Mouse (Mus musculus) Muller cell, postnatal 12 days (primary cell): ENCODE results near the gene Islr.
A peak's percentile ranks its signal among the peaks of the same experiment; 100 is the strongest.

ENCODE experiments used
- DNase-seq: peaks from one replicate; pipeline ENCODE4 v3.0.0-alpha.2; 2015; ENCODE audit errors: inconsistent ontology term

Islr gene

DNA sequence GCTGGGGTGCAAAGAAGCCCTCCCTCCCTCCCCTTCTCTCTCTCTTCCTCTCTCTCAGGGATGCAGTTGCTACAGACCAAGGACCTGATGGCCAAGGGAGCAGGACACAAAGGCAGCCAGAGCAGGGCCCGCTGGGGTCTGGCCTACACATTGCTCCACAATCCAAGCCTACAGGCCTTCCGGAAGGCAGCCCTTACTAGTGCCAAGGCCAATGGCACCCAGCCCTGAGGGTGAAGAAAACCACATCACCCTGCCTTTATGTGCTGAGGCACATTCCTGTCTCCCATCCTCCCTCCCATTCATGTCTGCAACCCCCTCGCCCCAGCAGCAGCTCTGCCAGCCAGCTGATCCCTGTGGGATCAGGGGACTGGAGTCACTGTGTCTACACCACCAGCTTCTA is 51.0 kb downstream of the Islr start:
- DNase-seq: peak; percentile 80

- DNase-seq: no peak
Measured at GRCm38 (mm10) chr9:58150733-58151361, 53.3 kb downstream of the Islr start.

DNA sequence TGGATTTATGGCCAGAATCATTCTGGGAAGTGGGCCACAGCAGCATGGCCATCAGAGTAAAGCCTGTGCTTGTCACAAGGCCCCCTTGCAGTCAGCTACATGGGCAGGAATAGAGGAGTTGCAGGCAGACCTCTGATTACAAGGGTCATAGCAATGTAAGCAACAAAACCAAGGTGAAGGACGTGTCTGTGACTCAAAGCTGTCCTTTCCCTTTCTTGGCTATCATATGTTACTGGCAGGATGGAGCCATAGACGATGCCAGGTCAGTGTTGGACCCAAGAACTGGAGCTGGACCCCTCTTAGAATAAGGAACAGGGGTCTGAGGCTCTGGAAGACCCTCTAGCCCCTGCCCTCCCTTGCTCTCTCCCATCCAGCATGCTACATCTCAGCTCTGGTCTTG is 55.3 kb downstream of the Islr start:
- DNase-seq: no peak

GRCm38 (mm10) chr9:58145417-58145816 is 58.7 kb downstream of the Islr start:
- no peak for DNase-seq

GRCm38 (mm10) chr9:58144664-58145063 is 59.4 kb downstream of the Islr start:
- no peak for DNase-seq

- no peak for DNase-seq
Measured at GRCm38 (mm10) chr9:58143419-58143818, 60.7 kb downstream of the Islr start.

GRCm38 (mm10) chr9:58139947-58140346 is 64.2 kb downstream of the Islr start:
- no peak for DNase-seq

GRCm38 (mm10) chr9:58135921-58136321 is 68.2 kb downstream of the Islr start:
- no peak for DNase-seq

DNA sequence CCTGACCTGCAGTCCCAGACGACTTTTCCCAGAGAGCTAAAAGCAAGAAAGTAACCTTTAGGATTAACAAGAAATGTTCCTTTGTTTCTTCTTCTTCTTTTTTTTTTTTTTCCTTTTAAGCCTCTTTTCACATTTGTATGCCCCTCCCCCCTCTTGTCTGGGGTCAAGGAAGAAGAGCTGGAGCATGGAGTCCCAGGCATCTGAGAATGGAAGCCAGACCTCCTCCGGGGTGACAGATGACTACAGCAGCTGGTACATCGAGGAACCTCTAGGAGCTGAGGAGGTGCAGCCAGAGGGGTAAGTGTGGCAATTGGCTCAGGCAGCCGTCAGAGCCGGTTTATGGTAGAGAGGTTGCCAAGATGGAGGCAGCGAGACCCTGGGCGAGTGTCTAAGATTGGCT is 69.2 kb downstream of the Islr start:
- DNase-seq: no peak

DNA sequence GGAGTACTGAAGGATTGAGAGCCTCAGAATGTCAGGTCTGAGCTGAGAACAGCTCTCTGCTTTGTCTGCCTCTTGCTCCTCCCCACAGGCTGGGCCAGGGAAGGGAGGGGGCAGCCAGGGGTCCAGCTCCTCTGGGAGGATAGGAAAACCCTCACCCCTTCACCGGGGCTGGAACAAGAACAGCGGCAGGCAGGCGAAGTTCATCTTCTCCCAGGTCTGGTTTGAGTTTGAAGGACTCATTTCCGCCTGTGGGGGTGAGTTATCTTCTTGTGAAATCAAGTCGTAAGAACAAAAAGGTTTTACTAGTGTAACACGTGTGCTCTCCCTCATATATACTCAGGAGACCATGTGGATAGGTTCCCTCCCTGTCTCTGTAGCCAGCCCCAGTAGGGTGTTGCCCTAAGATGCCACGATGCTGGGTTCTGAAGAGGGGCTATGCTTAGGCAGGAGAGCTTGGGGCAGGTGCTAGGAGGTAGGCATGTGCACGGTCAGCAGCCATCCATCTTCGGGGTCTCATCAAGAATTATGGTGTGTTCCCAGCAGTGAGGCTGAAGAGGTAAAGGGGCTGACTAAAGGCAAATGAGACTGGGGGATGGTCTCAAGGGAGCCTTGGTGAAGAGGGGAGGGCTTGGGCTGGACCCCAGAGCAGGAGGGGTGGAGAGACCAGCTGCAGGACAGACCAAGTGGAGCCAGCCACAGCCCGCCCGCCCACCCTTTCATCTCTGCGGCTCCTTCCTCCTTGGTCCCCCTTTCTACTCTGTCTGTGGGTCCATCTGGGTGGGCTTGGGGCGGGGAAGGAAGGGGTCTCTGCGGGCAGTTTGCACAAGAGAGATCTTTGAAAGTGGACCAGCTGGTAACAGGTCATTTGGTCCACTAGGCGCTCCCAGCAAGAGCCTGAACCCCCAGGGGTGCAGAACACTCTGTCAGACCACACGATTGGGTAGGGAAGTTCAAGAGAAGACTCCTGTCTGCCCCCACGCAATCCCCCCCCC is 69.9 kb downstream of the Islr start:
- DNase-seq: no peak

- DNase-seq: peak; percentile 82
Measured at GRCm38 (mm10) chr9:58131735-58132134, 72.4 kb downstream of the Islr start.

GRCm38 (mm10) chr9:58130909-58131308 is 73.2 kb downstream of the Islr start:
- peak; percentile 67 for DNase-seq

DNA sequence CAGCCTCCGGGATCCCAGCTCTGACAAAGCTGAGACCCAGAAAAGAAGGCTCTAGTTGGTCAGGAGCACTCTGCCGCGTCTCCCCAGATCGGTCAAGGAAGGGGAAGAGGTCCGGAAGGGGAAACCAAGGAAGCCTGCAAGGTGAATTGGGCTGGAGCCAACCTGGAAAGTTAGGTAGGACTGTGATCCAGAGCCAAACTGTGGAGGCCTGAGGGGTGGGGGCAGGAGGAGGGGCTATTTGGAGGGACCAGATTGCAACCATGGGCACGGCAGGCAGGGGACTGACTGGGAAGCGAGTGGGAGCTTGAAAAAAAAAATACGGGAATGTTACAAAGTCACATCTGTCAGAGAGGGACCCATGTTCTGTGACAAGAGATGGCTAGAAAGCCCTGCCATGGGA is 74.6 kb downstream of the Islr start:
- no peak for DNase-seq

- DNase-seq: no peak
Measured at GRCm38 (mm10) chr9:58128926-58129413, 75.1 kb downstream of the Islr start.

DNA sequence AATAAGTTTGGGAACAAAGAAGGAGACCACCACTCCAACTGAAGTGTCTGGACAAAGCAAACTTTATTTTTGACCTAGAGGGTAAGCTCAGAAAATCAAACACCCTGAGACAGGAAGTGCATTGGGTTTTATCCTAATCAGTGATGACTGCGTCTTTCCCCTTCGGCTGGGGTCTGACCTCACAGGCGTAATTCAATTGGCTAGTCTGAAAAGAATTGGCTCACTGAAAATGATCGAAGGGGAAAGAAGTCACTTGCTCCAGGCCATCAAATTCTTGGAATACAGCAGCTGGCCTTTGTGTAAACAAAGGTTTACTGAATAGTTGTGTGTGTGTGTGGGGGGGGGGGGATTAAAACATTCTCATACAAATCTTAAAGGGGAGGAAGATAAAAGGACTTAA is 78.3 kb downstream of the Islr start:
- DNase-seq: peak; percentile 71

DNA sequence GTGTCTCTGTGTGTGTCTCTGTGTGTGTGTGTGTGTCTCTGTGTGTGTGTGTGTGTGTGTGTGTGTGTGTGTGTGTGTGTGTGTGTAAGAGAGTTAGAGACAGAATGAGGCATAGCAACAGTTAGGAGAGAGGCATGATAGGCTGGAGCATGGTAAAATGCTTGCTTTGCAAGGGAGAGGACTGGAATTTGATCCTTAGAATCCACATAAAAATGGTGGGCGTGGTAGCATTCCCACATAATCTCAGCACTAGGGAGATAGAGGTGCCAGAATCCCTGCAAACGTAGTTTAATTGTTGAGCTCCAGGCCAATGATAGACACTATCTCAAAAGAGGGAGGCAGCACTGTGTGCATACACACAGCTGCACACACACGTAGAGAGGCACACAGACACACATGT is 79.0 kb downstream of the Islr start:
- no peak for DNase-seq

DNA sequence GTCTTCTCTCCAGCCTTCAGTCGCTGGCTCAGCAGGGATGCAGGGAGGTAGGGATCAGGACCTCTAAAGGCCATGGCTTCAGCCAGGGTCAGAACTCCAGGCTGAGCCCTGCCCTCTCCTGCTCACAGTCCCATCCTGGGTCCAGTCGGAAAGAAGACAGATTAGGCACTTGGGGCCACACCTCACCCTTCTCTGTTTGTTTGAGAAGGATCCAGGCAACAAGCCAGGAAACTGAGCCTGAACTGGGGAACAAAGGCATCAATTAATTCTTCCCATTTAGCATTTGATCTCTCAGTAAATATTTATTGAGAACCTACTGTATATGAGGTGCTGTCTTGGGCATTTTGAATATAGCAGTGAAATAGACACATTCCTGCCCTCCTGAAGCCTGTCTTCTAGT is 85.4 kb downstream of the Islr start, which contains the start of gene Ccdc33:
TSS of gene Ccdc33 (minus strand) at position 153 of the 400 bp plus-strand sequence.
- DNase-seq: no peak

DNA sequence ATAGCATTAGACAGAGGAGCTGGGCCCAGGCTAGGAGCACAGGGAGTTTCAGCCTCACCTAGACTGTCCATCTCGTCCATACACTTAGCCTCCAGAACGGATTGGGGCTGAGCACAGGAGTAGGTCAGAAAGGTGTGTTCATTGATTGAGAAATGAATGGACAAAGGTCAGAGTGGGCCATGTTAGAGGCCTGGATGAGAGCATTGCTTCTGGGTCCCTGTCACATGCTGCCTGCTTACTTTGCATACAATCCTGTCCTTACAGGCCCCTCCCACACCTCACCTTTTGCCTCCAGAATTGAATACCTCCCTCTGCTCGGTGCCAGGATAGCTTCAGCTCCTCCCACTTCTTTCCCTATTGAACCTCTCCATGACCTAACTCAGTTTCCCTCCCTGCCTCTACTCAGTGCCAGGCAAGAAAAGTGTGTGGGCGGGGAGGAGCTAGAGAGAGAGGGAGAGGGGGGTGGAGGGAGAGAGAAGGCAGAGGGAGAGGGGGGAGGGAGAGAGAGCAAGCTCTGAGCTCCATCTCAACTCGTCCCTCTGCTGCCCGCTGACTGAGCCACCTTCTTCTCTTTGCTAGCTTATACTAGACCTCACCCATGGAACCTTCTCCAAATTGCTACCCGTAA is 88.0 kb downstream of the Islr start:
- no peak for DNase-seq

GRCm38 (mm10) chr9:58115297-58115925 is 88.7 kb downstream of the Islr start:
- DNase-seq: no peak

- DNase-seq: no peak
Measured at GRCm38 (mm10) chr9:58114019-58114418, 90.1 kb downstream of the Islr start.

- no peak for DNase-seq
Measured at GRCm38 (mm10) chr9:58113279-58113884, 90.7 kb downstream of the Islr start.
